Mouse (Mus musculus): ENCODE measurements around the gene Lrguk. TPM values are rescaled to one million over a fixed set of nuclear protein-coding genes. Genes with fewer than 3 reads are reported as not detected.

The Lrguk gene
- total and polyA plus RNA-seq, 3 experiments = 0.09 to 0.18 (median 0.10) TPM

DNA sequence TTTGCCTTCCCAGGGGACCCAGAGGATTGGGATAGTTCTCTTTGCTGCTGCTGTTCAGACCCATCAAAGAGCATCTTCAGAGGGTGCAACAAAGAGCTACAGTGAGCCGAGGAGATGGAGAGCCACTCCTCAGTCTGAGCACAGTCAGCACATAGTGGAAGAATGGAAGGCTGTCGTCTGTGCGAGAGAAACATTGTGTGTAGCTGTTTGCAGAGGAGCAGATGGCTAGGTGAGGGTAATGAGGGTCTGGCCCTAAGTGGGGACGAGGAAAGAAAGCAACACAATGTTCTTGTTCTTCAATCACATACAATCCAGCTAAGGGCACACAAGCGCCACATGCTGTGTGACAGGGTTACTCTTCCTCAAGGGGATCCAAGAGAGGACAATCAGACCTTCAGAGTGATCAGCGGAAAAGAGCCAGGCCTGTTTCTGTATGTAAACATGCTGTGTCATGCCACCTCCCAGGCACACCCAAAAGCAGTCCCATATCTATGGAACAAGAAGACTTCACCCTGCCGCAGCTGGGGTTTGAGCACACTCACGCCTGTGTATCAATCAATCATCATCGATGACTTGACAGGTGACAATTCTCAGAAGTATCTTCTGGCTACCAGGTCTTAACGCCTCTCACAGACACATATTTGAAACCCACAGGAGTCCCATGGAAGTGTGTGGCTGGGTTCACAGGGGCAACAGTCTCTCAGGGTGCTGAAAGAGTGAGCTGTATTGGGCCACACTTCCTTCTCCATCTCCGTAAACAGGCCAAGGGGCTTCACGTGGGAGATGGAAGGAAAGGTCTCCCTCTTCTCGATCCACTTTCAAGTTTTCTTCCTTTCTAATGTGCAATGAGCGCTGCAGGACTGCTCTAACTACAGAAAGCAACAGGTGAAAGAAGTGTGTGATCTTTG lies 127.8 kb downstream of the Lrguk start:
- no peak overlapping the region for H3K9ac ChIP-seq (ENCODE audit: low read depth, low read length)
- H3K27ac ChIP-seq = no peak overlapping the region
- intact Hi-C loops (cut with DNase I) = no loop called here
- no peaks in the 10 kb centered on the region for H3K4me1 ChIP-seq (ENCODE audit: control insufficient read depth, insufficient read depth, low read length)
- TF ChIP-seq POLR2A (IDR thresholded peaks at IDR 0.05; ENCODE audit: insufficient read depth, low read depth, low read length) (no peak), EP300 (IDR thresholded peaks at IDR 0.05; ENCODE audit: insufficient read depth, low read depth, low read length) (no peak), CTCF (IDR thresholded peaks at IDR 0.05) (no peak)
- no peaks in the 10 kb centered on the region for H3K36me3 ChIP-seq (ENCODE audit: control insufficient read depth, insufficient read depth, low read length)
- H3K27me3 ChIP-seq (ENCODE audit: control insufficient read depth, insufficient read depth, low read length) = no peaks in the 10 kb centered on the region
- no peak for DNase-seq
- H3K79me2 ChIP-seq (replicated peaks; ENCODE audit: control insufficient read depth, insufficient read depth, low read length) = no peaks in the 10 kb centered on the region
- H3K4me3 ChIP-seq = no peak overlapping the region
- WGBS = 92% methylated on average over 14 of the region's 14 CpGs

DNA sequence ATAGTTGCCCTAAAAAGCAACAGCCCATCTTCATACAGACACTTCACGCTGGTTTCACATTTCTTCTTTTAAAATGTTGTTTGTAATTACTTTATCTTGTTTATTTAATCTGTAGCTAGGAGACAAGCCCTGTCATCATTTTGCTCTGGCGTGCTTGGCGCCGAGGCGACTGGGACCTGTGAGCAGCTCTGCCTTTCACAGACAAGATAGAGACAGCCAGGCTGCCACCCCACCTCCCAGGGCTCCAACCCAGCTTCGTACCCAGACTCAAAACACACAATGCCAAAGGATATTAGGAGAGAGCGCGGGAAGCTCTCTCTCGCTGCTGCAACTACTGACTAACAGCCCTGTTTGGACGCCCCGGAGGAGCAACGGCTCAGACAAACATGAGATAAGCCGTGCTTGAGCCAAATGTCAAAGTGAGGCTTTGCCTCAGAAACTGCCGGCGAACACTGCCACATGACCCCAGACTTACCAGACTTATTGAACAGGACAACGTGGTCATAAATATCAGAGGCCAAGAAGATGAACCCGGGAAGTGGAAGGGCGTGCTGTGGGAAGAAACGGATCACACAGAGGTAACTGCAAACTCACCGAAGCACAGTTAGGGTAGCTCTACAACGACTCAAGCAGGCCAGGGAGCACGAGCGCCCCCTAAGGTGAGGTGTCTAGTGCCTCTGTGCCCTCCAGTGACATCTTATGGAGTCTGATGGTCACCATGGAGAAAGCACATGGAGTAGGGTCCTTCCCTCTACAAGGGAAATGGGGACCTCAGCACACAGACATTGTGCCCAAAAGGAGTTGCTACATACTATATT lies 131.0 kb downstream of the Lrguk start:
- Histone ChIP-seq H3K36me3 (ENCODE audit: control insufficient read depth, insufficient read depth, low read length) (no peaks in the 10 kb centered on the region), H3K4me3 (no peak overlapping the region)

GRCm38 (mm10) chr6:34160816-34161310 lies 131.6 kb downstream of the Lrguk start:
- Histone ChIP-seq H3K4me1 (ENCODE audit: control insufficient read depth, insufficient read depth, low read length) (no peaks in the 10 kb centered on the region), H3K27me3 (ENCODE audit: control insufficient read depth, insufficient read depth, low read length) (no peaks in the 10 kb centered on the region), H3K27ac (no peak overlapping the region), H3K4me3 (no peak overlapping the region), H3K79me2 (replicated peaks; ENCODE audit: control insufficient read depth, insufficient read depth, low read length) (no peaks in the 10 kb centered on the region), H3K9ac (ENCODE audit: low read depth, low read length) (no peak overlapping the region), H3K36me3 (ENCODE audit: control insufficient read depth, insufficient read depth, low read length) (no peaks in the 10 kb centered on the region; the same call in 1 of the 2 replicates)
- TF ChIP-seq POLR2A (IDR thresholded peaks at IDR 0.05; ENCODE audit: insufficient read depth, low read depth, low read length) (no peak), EP300 (IDR thresholded peaks at IDR 0.05; ENCODE audit: insufficient read depth, low read depth, low read length) (no peak)
- 92% methylated on average over 7 of the region's 7 CpGs for WGBS
- intact Hi-C loops (cut with DNase I) = no loop called here
- DNase-seq = no peak

More for the DNA sequence above, 131.0 kb downstream of the Lrguk start:
- Histone ChIP-seq H3K9ac (ENCODE audit: low read depth, low read length) (no peak overlapping the region), H3K27me3 (ENCODE audit: control insufficient read depth, insufficient read depth, low read length) (no peaks in the 10 kb centered on the region), H3K4me1 (ENCODE audit: control insufficient read depth, insufficient read depth, low read length) (no peaks in the 10 kb centered on the region), H3K79me2 (replicated peaks; ENCODE audit: control insufficient read depth, insufficient read depth, low read length) (no peaks in the 10 kb centered on the region), H3K27ac (no peak overlapping the region)
- 66% methylated on average over 23 of the region's 23 CpGs for WGBS
- intact Hi-C loops (cut with DNase I) = no loop called here
- TF ChIP-seq CTCF (IDR thresholded peaks at IDR 0.05) = no peak
- TF ChIP-seq POLR2A (IDR thresholded peaks at IDR 0.05; ENCODE audit: insufficient read depth, low read depth, low read length) = no peak
- no peak for TF ChIP-seq EP300 (IDR thresholded peaks at IDR 0.05; ENCODE audit: insufficient read depth, low read depth, low read length)
- DNase-seq = no peak

GRCm38 (mm10) chr6:34161511-34161910 lies 132.3 kb downstream of the Lrguk start:
- no peak for TF ChIP-seq CTCF (IDR thresholded peaks at IDR 0.05)
- no peak for TF ChIP-seq POLR2A (IDR thresholded peaks at IDR 0.05; ENCODE audit: insufficient read depth, low read depth, low read length)
- no peak for TF ChIP-seq EP300 (IDR thresholded peaks at IDR 0.05; ENCODE audit: insufficient read depth, low read depth, low read length)
- Histone ChIP-seq H3K27me3 (ENCODE audit: control insufficient read depth, insufficient read depth, low read length) (no peaks in the 10 kb centered on the region), H3K27ac (no peak overlapping the region), H3K4me3 (no peak overlapping the region), H3K9ac (ENCODE audit: low read depth, low read length) (no peak overlapping the region), H3K36me3 (ENCODE audit: control insufficient read depth, insufficient read depth, low read length) (no peaks in the 10 kb centered on the region; the same call in 1 of the 2 replicates), H3K79me2 (replicated peaks; ENCODE audit: control insufficient read depth, insufficient read depth, low read length) (no peaks in the 10 kb centered on the region), H3K4me1 (ENCODE audit: control insufficient read depth, insufficient read depth, low read length) (no peaks in the 10 kb centered on the region)
- no peak for DNase-seq
- WGBS = 91% methylated on average over 7 of the region's 7 CpGs
- intact Hi-C loops (cut with DNase I) = no loop called here

GRCm38 (mm10) chr6:34162607-34163006 lies 133.4 kb downstream of the Lrguk start:
- DNase-seq = no peak
- H3K36me3 ChIP-seq (ENCODE audit: control insufficient read depth, insufficient read depth, low read length) = no peaks in the 10 kb centered on the region; the same call in 1 of the 2 replicates
- 76% methylated on average over 2 of the region's 2 CpGs for WGBS
- no peak overlapping the region for H3K9ac ChIP-seq (ENCODE audit: low read depth, low read length)
- no peaks in the 10 kb centered on the region for H3K79me2 ChIP-seq (replicated peaks; ENCODE audit: control insufficient read depth, insufficient read depth, low read length)
- H3K4me3 ChIP-seq = no peak overlapping the region
- TF ChIP-seq POLR2A (IDR thresholded peaks at IDR 0.05; ENCODE audit: insufficient read depth, low read depth, low read length) (no peak), CTCF (IDR thresholded peaks at IDR 0.05) (no peak), EP300 (IDR thresholded peaks at IDR 0.05; ENCODE audit: insufficient read depth, low read depth, low read length) (no peak)
- H3K27me3 ChIP-seq (ENCODE audit: control insufficient read depth, insufficient read depth, low read length) = no peaks in the 10 kb centered on the region
- no peaks in the 10 kb centered on the region for H3K4me1 ChIP-seq (ENCODE audit: control insufficient read depth, insufficient read depth, low read length)
- intact Hi-C loops (cut with DNase I) = no loop called here
- H3K27ac ChIP-seq = no peak overlapping the region
